Mouse (Mus musculus) ES-Bruce4 (cell line): ENCODE measurements at regions not wholly inside any gene's neighbourhood (a gene's known extent, or its start where the extent isn't known, plus 50 kb on each side); places are given as distances from the start of the nearest gene placed in this dataset.

Source experiments
- H3K27ac ChIP-seq: 2 replicates; pipeline ENCODE4 v1.5.1; 2012; ENCODE audit warnings: low read length, inconsistent platforms; ENCODE audit not compliant: insufficient read depth
- H3K27me3 ChIP-seq: 2 replicates; pipeline ENCODE4 v1.6.1; 2012; ENCODE audit warnings: mild to moderate bottlenecking, low read length, inconsistent platforms; ENCODE audit not compliant: control insufficient read depth, poor library complexity, insufficient read depth, severe bottlenecking
- H3K36me3 ChIP-seq: 2 replicates; pipeline ENCODE4 v1.6.1; 2012; ENCODE audit warnings: inconsistent platforms, mild to moderate bottlenecking, low read length, moderate library complexity; ENCODE audit not compliant: control insufficient read depth, poor library complexity, insufficient read depth, severe bottlenecking
- H3K4me1 ChIP-seq: one replicate; pipeline ENCODE4 v1.8.1; 2011; ENCODE audit warnings: low read length; ENCODE audit not compliant: control insufficient read depth, insufficient read depth
- H3K4me3 ChIP-seq: 2 replicates; pipeline ENCODE4 v1.5.1; 2011; ENCODE audit warnings: low read depth, mild to moderate bottlenecking, low read length
- H3K9ac ChIP-seq: 2 replicates; pipeline ENCODE4 v1.6.1; 2012; ENCODE audit warnings: low read depth, mild to moderate bottlenecking, inconsistent platforms; ENCODE audit not compliant: poor library complexity, severe bottlenecking
- H3K9me3 ChIP-seq: replicated peaks from 2 replicates; pipeline ENCODE4 v1.6.1; 2012; ENCODE audit warnings: mild to moderate bottlenecking, low read length, inconsistent platforms; ENCODE audit not compliant: control insufficient read depth, poor library complexity, insufficient read depth, severe bottlenecking
- CTCF ChIP-seq: IDR thresholded peaks from one replicate; pipeline ENCODE4 v1.8.1; 2011; ENCODE audit warnings: low read depth, low read length
- EP300 ChIP-seq: IDR thresholded peaks from 2 replicates; pipeline ENCODE4 v1.6.1; 2011; ENCODE audit warnings: low read depth, low read length; ENCODE audit not compliant: insufficient read depth
- POLR2A ChIP-seq: IDR thresholded peaks from one replicate; pipeline ENCODE4 v1.8.1; 2011; ENCODE audit warnings: low read length; ENCODE audit not compliant: insufficient read depth

DNA sequence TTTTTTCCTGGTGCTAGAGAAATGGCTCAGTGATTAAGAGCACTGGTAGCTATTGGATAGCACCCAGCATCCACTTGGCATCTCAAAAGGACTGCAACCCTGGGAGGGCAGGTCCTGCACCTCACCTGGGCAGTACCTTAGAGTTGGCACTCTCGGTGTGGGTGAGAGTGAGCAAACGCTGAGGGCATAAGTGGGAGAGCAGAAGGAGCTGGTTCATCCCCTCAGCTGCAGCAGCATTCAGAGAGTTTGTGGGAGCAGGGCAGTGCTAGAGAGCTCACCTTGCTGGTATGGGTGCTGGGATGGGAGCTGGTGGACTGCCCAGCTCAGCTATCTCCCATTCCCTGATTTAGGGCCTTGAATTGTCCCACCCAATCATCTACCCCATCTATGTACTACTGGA is 227.1 kb upstream of the Zic4 start:
- Histone ChIP-seq H3K4me1 (no peaks in the 10 kb centered on the region), H3K27ac (no peak overlapping the region), H3K27me3 (no peaks in the 10 kb centered on the region), H3K36me3 (no peaks in the 10 kb centered on the region), H3K4me3 (no peak overlapping the region), H3K9me3 (no peaks in the 10 kb centered on the region), H3K9ac (no peak overlapping the region)
- no peak for TF ChIP-seq CTCF
- TF ChIP-seq EP300, result no peak
- TF ChIP-seq POLR2A, result no peak

DNA sequence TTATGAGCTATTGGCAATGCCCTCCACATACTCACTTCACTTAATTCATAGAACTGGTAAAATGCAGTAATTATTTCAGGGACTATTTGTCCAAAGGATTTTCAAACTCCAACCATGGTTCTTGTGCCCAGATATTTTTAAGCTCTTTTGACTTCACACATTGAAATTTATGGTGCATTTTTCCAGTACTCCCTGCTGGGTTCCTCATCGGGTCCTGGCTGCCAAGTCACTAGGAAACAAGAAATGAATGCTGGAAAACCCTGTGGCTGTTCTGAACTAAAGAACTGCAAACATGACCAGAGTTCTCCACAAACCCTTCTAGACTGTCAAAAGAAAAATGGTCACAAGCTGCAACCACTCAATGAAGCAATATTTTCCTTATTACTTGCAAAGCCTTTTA is 221.6 kb upstream of the Zic4 start:
- no peaks in the 10 kb centered on the region for H3K4me1 ChIP-seq
- no peaks in the 10 kb centered on the region for H3K27me3 ChIP-seq
- H3K36me3 ChIP-seq, result no peaks in the 10 kb centered on the region
- H3K4me3 ChIP-seq, result no peak overlapping the region
- no peak overlapping the region for H3K9ac ChIP-seq
- H3K9me3 ChIP-seq, result no peaks in the 10 kb centered on the region
- no peak for TF ChIP-seq CTCF
- TF ChIP-seq POLR2A, result no peak
- no peak for TF ChIP-seq EP300
- H3K27ac ChIP-seq, result no peak overlapping the region

DNA sequence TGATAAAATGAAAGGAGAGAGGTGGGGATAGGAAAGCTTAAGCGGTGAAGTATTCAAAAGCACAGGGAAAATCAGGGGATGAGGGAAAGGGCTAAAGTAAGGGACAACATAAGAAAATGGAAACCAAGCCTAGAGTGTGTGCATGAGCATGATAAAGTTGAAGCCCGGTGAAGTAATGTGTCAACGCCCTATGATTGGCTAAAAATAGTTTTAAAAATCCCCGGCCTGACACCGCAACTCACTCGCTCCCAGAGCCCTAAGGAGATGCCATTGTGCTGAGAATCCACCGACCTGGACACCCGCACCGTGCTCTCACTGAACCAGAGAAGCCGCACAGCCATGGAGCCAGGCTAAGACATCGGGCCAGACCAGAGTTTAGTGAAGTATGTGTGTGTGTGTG is 210.3 kb upstream of the Zic4 start:
- no peak overlapping the region for H3K9ac ChIP-seq
- no peaks in the 10 kb centered on the region for H3K36me3 ChIP-seq
- TF ChIP-seq POLR2A, result no peak
- TF ChIP-seq CTCF, result no peak
- H3K4me3 ChIP-seq, result no peak overlapping the region
- no peaks in the 10 kb centered on the region for H3K4me1 ChIP-seq
- no peak overlapping the region for H3K27ac ChIP-seq
- H3K9me3 ChIP-seq, result no peaks in the 10 kb centered on the region
- H3K27me3 ChIP-seq, result no peaks in the 10 kb centered on the region

DNA sequence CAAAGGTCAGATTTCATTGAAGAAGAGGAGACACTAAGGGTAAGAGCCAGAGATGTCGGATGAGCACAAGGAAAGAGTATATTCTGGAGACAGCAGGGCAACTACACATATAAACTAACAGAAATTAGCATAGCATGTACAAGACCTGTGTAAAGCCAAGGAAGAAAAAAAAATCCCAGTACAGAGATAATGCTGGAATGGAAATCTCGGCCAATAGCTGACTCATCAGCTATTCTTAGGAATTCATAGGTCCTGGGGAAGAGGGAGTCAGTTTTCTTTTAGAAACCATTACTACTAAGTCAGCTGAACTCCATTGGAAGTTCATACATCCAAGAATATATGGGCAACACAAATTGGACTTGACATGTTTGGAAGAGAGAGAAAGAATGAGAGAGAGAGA is 202.9 kb upstream of the Zic4 start:
- H3K27me3 ChIP-seq, result no peaks in the 10 kb centered on the region
- H3K36me3 ChIP-seq, result no peaks in the 10 kb centered on the region
- no peak overlapping the region for H3K9ac ChIP-seq

DNA sequence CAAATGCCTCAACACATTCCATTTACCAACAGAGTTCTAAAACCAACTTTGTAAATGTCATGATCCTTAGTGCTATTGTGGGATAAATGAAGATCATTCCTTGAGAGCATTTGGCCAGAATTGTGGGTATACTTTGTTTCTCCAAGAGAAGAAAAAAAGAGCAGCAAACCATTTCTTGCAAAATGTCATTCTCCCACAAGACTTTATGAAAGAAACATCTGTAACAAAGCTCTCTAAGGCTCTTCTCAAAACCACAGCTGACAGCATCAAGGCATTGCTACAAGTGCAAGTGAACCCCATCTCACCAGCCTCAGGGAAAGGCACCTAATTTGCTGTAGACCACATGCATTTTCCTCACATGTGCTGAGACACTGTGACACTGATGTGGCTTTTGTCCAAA is 194.3 kb upstream of the Zic4 start:
- Histone ChIP-seq H3K4me1 (no peaks in the 10 kb centered on the region), H3K27ac (no peak overlapping the region), H3K9me3 (no peaks in the 10 kb centered on the region), H3K9ac (no peak overlapping the region), H3K36me3 (no peaks in the 10 kb centered on the region), H3K4me3 (no peak overlapping the region), H3K27me3 (no peaks in the 10 kb centered on the region)
- TF ChIP-seq EP300, result no peak
- no peak for TF ChIP-seq POLR2A
- no peak for TF ChIP-seq CTCF

More for the DNA sequence above, 202.9 kb upstream of the Zic4 start:
- Histone ChIP-seq H3K4me3 (no peak overlapping the region), H3K9me3 (no peaks in the 10 kb centered on the region), H3K4me1 (no peaks in the 10 kb centered on the region), H3K27ac (no peak overlapping the region)
- TF ChIP-seq EP300, result no peak
- TF ChIP-seq POLR2A, result no peak
- TF ChIP-seq CTCF, result no peak

DNA sequence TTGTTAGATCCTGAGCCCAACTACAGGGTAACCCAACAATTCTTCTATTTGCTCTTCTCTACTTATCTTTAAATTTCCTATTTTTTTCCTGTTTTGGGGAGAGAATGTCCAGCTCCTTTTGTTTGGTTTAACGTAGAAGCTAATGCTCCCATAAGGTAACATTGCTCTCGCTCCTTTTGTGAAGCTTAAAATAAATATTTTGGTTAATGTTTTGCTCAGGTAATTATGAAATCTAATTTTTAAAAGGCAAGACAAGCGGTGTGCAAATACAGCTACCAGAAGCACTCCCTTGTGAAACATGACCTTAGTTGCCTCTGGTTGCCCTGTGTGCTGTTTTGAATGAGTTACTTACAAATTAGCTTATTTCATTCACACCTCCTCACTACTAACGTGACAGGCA is 169.0 kb upstream of the Zic4 start:
- TF ChIP-seq POLR2A (no peak), CTCF (no peak), EP300 (no peak)
- no peak overlapping the region for H3K4me3 ChIP-seq
- no peaks in the 10 kb centered on the region for H3K9me3 ChIP-seq
- H3K36me3 ChIP-seq, result no peaks in the 10 kb centered on the region
- H3K9ac ChIP-seq, result no peak overlapping the region
- no peak overlapping the region for H3K27ac ChIP-seq
- no peaks in the 10 kb centered on the region for H3K4me1 ChIP-seq
- H3K27me3 ChIP-seq, result no peaks in the 10 kb centered on the region

DNA sequence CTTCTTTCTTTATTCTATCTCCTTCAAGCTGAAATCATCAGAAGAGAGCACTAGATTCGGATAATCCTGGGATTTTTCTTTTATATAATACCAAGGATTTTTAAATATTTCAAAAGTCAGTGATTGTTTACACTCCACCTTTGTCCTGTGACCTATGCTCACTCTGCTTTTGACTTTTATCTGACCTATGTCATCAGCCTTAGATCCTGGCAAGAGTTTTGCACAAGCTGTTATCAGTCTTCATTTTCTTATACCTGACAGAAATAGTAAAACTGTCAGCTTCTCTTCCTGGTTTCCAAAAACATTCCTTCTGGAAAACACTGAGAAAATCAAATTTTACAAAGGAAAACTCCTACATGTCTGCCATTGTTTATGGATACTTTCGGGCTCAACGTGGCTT is 168.3 kb upstream of the Zic4 start:
- no peaks in the 10 kb centered on the region for H3K9me3 ChIP-seq
- H3K4me3 ChIP-seq, result no peak overlapping the region
- H3K9ac ChIP-seq, result no peak overlapping the region
- H3K27ac ChIP-seq, result no peak overlapping the region
- no peaks in the 10 kb centered on the region for H3K4me1 ChIP-seq
- no peaks in the 10 kb centered on the region for H3K36me3 ChIP-seq
- no peak for TF ChIP-seq EP300
- TF ChIP-seq POLR2A, result no peak
- no peak for TF ChIP-seq CTCF
- H3K27me3 ChIP-seq, result no peaks in the 10 kb centered on the region
